Mouse (Mus musculus): ENCODE data around the gene Zmynd15. TPM values are rescaled to one million over a fixed set of nuclear protein-coding genes. Genes with fewer than 3 reads are reported as not detected.

Gene Zmynd15
- polyA plus RNA-seq, 1 experiment from 2014 or later: 0.14 TPM

GRCm38 (mm10) chr11:70433951-70434350, 25.3 kb upstream of the Zmynd15 start:
- Histone ChIP-seq H3K27me3 (ENCODE audit: poor library complexity, severe bottlenecking) (no peaks in the 10 kb centered on the region), H3K9me3 (no peaks in the 10 kb centered on the region), H3K36me3 (replicated peaks) (peaks cover 36% of the 10 kb centered on the region), H3K27ac (peak overlapping the region; percentile 92; the same call in 1 of the 2 replicates), H3K4me1 (peaks cover 47% of the 10 kb centered on the region), H3K4me3 (peak overlapping the region; percentile 77)
- WGBS: 92% methylated on average over 3 of the region's 3 CpGs
- DNase-seq (ENCODE audit: extremely low spot score, low spot score): no peak

GRCm38 (mm10) chr11:70435476-70435875, 23.8 kb upstream of the Zmynd15 start:
- Histone ChIP-seq H3K27me3 (ENCODE audit: poor library complexity, severe bottlenecking) (no peaks in the 10 kb centered on the region), H3K9me3 (no peaks in the 10 kb centered on the region), H3K36me3 (replicated peaks) (peaks cover 52% of the 10 kb centered on the region), H3K27ac (no peak overlapping the region), H3K4me1 (peaks cover 47% of the 10 kb centered on the region), H3K4me3 (no peak overlapping the region; the same call in 1 of the 2 replicates)
- DNase-seq (ENCODE audit: extremely low spot score, low spot score): no peak
- WGBS: 85% methylated on average over 5 of the region's 5 CpGs

- Histone ChIP-seq H3K27ac (no peak overlapping the region), H3K27me3 (ENCODE audit: poor library complexity, severe bottlenecking) (no peaks in the 10 kb centered on the region), H3K4me1 (peaks cover 32% of the 10 kb centered on the region), H3K36me3 (replicated peaks) (peaks cover 69% of the 10 kb centered on the region), H3K4me3 (no peak overlapping the region), H3K9me3 (no peaks in the 10 kb centered on the region)
- DNase-seq (ENCODE audit: extremely low spot score, low spot score): no peak
- WGBS: 86% methylated on average over 6 of the region's 6 CpGs
Measured at GRCm38 (mm10) chr11:70437426-70437825, 21.8 kb upstream of the Zmynd15 start.

GRCm38 (mm10) chr11:70438728-70439374, 20.4 kb upstream of the Zmynd15 start:
- Histone ChIP-seq H3K9me3 (no peaks in the 10 kb centered on the region), H3K36me3 (replicated peaks) (peaks cover 69% of the 10 kb centered on the region), H3K27ac (no peak overlapping the region), H3K4me1 (peaks cover 18% of the 10 kb centered on the region), H3K27me3 (ENCODE audit: poor library complexity, severe bottlenecking) (no peaks in the 10 kb centered on the region), H3K4me3 (no peak overlapping the region)
- DNase-seq (ENCODE audit: extremely low spot score, low spot score): no peak
- WGBS: 90% methylated on average over 7 of the region's 7 CpGs

GRCm38 (mm10) chr11:70440637-70441036, 18.6 kb upstream of the Zmynd15 start:
- 91% methylated on average over 4 of the region's 4 CpGs for WGBS
- no peak for DNase-seq (ENCODE audit: extremely low spot score, low spot score)
- peaks cover 66% of the 10 kb centered on the region for H3K36me3 ChIP-seq (replicated peaks)

GRCm38 (mm10) chr11:70441882-70442281, 17.4 kb upstream of the Zmynd15 start:
- H3K4me3 ChIP-seq: no peak overlapping the region
- WGBS: 94% methylated on average over 7 of the region's 7 CpGs
- 0 out of 2 replicates have a peak, but pooled peaks cover 3% of the 10 kb centered on the region for H3K4me1 ChIP-seq
- no peak for DNase-seq (ENCODE audit: extremely low spot score, low spot score)
- no peaks in the 10 kb centered on the region for H3K27me3 ChIP-seq (ENCODE audit: poor library complexity, severe bottlenecking)
- no peaks in the 10 kb centered on the region for H3K9me3 ChIP-seq
- H3K27ac ChIP-seq: no peak overlapping the region
- peaks cover 54% of the 10 kb centered on the region for H3K36me3 ChIP-seq (replicated peaks)

More at GRCm38 (mm10) chr11:70440637-70441036, 18.6 kb upstream of the Zmynd15 start:
- no peaks in the 10 kb centered on the region for H3K27me3 ChIP-seq (ENCODE audit: poor library complexity, severe bottlenecking)
- no peaks in the 10 kb centered on the region for H3K9me3 ChIP-seq
- H3K27ac ChIP-seq: no peak overlapping the region
- peaks cover under 1% of the 10 kb centered on the region; the same call in 1 of the 2 replicates for H3K4me1 ChIP-seq
- H3K4me3 ChIP-seq: no peak overlapping the region

GRCm38 (mm10) chr11:70443964-70444363, 15.3 kb upstream of the Zmynd15 start:
- DNase-seq (ENCODE audit: extremely low spot score, low spot score): no peak
- WGBS: 86% methylated on average over 3 of the region's 3 CpGs
- Histone ChIP-seq H3K4me3 (no peak overlapping the region), H3K9me3 (no peaks in the 10 kb centered on the region), H3K4me1 (0 out of 2 replicates have a peak, but pooled peaks cover 3% of the 10 kb centered on the region), H3K27me3 (ENCODE audit: poor library complexity, severe bottlenecking) (no peaks in the 10 kb centered on the region), H3K36me3 (replicated peaks) (peaks cover 33% of the 10 kb centered on the region), H3K27ac (no peak overlapping the region)

GRCm38 (mm10) chr11:70444667-70445066, 14.6 kb upstream of the Zmynd15 start:
- no peaks in the 10 kb centered on the region for H3K9me3 ChIP-seq
- no peak overlapping the region for H3K4me3 ChIP-seq
- no peaks in the 10 kb centered on the region for H3K27me3 ChIP-seq (ENCODE audit: poor library complexity, severe bottlenecking)
- H3K36me3 ChIP-seq (replicated peaks): peaks cover 26% of the 10 kb centered on the region
- 83% methylated on average over 6 of the region's 6 CpGs for WGBS
- DNase-seq (ENCODE audit: extremely low spot score, low spot score): no peak
- H3K4me1 ChIP-seq: 0 out of 2 replicates have a peak, but pooled peaks cover 3% of the 10 kb centered on the region
- no peak overlapping the region for H3K27ac ChIP-seq

GRCm38 (mm10) chr11:70446756-70447155, 12.5 kb upstream of the Zmynd15 start:
- Histone ChIP-seq H3K4me3 (no peak overlapping the region), H3K27ac (no peak overlapping the region), H3K36me3 (replicated peaks) (peaks cover 5% of the 10 kb centered on the region), H3K9me3 (no peaks in the 10 kb centered on the region), H3K27me3 (ENCODE audit: poor library complexity, severe bottlenecking) (no peaks in the 10 kb centered on the region), H3K4me1 (peaks cover 10% of the 10 kb centered on the region)
- 49% methylated on average over 3 of the region's 3 CpGs for WGBS
- DNase-seq (ENCODE audit: extremely low spot score, low spot score): no peak

GRCm38 (mm10) chr11:70447373-70447772, 11.9 kb upstream of the Zmynd15 start:
- no peak for DNase-seq (ENCODE audit: extremely low spot score, low spot score)
- H3K36me3 ChIP-seq (replicated peaks): no peaks in the 10 kb centered on the region
- H3K27me3 ChIP-seq (ENCODE audit: poor library complexity, severe bottlenecking): no peaks in the 10 kb centered on the region
- 72% methylated on average over 1 of the region's 1 CpGs for WGBS
- H3K4me1 ChIP-seq: peaks cover 14% of the 10 kb centered on the region
- H3K4me3 ChIP-seq: no peak overlapping the region
- no peaks in the 10 kb centered on the region for H3K9me3 ChIP-seq
- H3K27ac ChIP-seq: no peak overlapping the region

GRCm38 (mm10) chr11:70450926-70451325, 8.3 kb upstream of the Zmynd15 start:
- DNase-seq (ENCODE audit: extremely low spot score, low spot score): no peak
- no peaks in the 10 kb centered on the region for H3K9me3 ChIP-seq
- no peaks in the 10 kb centered on the region for H3K27me3 ChIP-seq (ENCODE audit: poor library complexity, severe bottlenecking)
- no peak overlapping the region for H3K4me3 ChIP-seq
- H3K36me3 ChIP-seq (replicated peaks): peaks cover 19% of the 10 kb centered on the region
- no peak overlapping the region for H3K27ac ChIP-seq
- WGBS: 87% methylated on average over 2 of the region's 2 CpGs
- H3K4me1 ChIP-seq: peaks cover 28% of the 10 kb centered on the region

- no peaks in the 10 kb centered on the region for H3K9me3 ChIP-seq
- peaks cover 28% of the 10 kb centered on the region for H3K4me1 ChIP-seq
- peak within 1 kb of the TSS; percentile 96 for H3K27ac ChIP-seq
- H3K27me3 ChIP-seq (ENCODE audit: poor library complexity, severe bottlenecking): no peaks in the 10 kb centered on the region
- peak within 1 kb of the TSS; percentile 84 for H3K4me3 ChIP-seq
- under 1% methylated on average over 46 of the region's 46 CpGs for WGBS
- H3K36me3 ChIP-seq (replicated peaks): peaks cover 19% of the 10 kb centered on the region
- peak; percentile 96 for DNase-seq (ENCODE audit: extremely low spot score, low spot score)
Measured at GRCm38 (mm10) chr11:70451797-70452498, 7.3 kb upstream of the Zmynd15 start, which contains the start of gene Med11. Med11 (plus strand) TSS chr11:70451919.

Measured in forebrain, embryonic 10.5 days (tissue).